Mouse (Mus musculus): ENCODE data around the gene Lrrc26.

Lrrc26 gene

GRCm38 (mm10) chr2:25298046-25298445 is 8.3 kb downstream of the Lrrc26 start:
- DNase-seq (ENCODE audit: low spot score) = no peak

DNA sequence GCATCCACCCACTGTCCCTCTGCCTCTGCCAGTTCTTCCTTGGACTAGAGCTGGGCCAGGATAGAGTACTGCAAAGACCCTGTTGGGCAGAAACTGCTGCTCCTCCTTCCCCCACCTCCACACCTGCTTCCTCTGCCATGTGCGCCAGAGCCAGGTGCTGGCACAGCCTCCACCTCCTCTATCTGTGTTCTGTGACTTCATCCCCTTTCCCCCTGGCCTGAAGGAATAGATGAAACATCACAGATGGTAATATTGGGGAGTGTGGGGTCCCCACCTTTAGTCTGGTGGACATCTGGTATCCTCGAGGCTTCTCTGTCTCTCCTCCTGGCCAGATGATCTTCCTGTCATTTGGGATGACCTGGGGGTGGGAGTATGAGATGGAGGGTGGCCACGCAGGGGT is 13.7 kb downstream of the Lrrc26 start:
- DNase-seq (ENCODE audit: low spot score) = no peak

DNA sequence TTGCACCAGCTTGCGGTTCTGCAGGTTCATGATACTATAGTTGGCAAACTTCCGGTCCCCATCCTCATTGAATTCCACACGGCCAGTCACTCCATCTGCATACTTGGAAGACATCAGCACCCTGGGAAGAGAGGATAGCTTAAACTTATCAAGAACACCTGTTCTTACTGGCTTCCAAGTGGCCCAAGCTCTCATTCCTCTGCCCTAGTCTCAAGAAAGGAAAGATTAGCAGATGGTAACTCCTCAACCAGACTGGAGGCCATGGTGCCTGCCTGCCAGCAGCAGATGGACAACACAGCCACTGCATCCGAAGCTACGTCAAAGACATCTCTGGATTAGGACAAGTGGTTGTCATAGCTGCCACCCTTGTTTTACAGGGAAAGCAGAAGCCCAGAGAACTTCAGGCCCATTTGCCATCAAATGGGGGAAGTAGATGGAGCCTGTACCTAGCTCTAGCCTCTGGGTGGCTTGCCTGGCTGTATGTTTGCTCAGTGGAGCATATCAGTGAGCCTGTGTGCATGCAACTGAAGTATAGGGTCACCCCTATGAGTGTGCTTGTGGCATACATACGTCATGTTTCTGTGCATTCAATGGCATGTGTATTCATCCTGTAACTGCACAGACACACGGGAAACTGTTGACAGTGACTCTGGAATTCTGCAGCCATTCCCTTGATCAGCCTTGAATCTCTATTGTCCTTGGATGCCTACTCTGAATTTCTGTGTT is 14.4 kb downstream of the Lrrc26 start:
- no peak for DNase-seq (ENCODE audit: low spot score)

- peak; percentile 85 for DNase-seq (ENCODE audit: low spot score)
Measured at GRCm38 (mm10) chr2:25304657-25305541, 15.2 kb downstream of the Lrrc26 start.

DNA sequence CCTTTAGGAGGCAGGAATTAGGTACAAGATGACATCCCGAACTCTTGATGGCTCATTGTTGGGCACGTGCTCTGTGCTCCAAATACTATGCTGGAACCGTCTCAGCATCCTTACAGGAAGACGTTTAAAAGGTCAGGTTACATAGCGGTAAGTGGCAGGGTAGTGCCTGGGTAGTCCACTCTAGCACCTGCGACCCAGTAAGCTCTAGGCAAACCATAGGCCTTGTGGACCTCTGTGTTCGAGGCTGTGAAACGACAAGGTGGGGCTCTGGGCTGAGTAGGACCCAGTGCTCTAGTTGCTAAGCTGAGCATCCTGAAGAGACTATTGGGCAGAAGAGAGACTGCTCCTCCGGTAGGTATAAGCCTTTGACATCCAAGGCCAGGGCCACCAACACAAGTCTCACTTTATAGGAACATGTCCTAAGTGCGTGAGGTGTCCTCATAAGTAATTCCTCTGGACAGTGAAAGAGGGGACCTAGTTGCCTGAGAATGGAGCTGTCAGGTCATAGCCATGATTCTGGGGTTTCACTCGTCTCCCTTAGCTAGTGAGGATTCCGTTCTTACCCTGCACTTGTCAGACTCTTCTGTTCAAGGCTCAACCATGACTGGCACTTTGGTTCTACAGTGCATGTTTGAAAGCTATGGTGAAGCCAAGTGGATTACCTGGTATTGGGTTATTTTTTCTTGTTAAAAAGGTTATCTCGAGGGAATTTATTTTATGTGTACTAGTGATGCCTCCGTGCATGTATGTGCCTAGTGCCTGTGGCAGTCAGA is 16.1 kb downstream of the Lrrc26 start:
- DNase-seq (ENCODE audit: low spot score) = no peak

DNA sequence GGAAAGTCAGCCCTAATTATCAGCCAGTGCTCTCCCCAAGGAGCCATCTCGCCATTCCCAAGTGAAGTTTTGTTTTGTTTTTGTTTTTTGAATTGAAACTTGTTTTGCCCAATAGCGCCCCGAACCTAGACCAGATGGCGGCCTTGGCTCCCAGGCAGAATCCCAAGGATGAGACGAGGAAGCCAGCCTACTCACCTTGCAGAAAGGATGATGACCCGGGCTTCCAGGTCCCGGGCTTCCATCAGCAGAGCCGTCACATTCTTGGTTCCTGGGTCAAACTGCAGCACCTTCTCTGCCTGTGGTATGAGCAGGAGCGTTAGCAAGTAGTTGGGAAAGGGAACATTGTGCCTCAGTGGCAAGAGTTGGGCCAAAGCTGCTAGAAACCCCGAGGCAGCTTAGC is 20.5 kb downstream of the Lrrc26 start:
- no peak for DNase-seq (ENCODE audit: low spot score)

DNA sequence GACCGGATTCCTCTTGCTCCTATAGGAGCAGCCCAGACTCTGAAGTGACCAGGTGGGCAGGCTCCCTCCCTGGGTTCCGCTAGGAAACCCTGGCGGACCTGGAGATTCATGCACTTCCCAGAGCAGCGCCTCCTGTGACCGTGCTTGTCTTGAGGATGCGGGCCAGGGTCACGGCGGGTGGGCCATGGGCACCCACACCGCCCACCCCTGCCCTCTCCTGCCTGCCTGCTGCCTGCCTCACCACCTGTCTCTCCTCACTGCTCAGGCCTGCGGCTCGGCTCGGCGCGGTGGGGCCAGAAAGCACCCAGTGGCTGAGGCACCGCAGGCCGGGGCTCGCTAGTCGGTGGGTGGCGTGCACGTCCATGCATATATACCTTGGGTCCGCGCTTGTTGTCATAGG is 21.3 kb downstream of the Lrrc26 start:
- no peak for DNase-seq (ENCODE audit: low spot score)

DNA sequence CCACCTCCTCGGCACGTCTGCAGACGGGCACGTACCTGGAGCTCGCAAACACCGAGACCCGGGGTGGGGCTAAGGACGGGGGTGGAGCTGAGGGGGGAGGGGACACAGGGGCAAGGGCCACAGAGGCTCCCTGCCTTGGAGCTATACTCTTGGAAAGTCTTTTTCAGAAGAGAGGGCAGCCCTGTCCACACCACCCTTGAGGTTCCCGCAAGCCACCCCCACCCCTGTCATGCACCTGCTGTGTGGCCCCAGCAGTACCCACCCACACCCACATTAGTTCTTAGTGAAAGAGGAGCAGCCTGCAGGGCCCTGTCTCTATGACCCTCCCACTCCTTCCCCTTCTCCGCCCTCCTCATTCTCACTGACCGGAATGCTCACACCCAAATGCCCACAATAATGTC is 21.8 kb downstream of the Lrrc26 start:
- no peak for DNase-seq (ENCODE audit: low spot score)

- DNase-seq (ENCODE audit: low spot score) = no peak
Measured at GRCm38 (mm10) chr2:25318119-25318966, 28.6 kb downstream of the Lrrc26 start.

- DNase-seq (ENCODE audit: low spot score) = peak; percentile 86
Measured at GRCm38 (mm10) chr2:25318971-25319773, 29.5 kb downstream of the Lrrc26 start, which contains the start of gene Grin1. Grin1 (minus strand) TSS chr2:25319187.

DNA sequence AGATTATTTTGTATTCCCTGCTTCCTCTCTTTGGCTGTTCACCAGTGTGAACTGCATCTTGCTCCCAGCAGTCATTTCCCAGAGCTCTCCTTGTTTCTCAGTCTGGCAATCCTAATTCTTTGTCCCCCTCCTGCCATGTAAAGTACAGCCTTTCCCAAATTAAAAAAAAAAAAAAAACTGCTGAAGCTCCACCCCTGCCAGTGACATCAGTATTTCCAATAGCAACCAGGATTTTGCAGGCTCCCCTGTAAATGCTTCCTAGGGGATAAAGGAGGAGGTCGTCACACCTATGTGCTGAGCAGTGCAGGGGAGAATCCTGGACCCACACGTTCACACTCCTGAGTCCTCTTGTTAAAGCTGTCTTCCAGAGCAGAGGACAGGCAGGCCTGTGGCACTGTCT is 30.4 kb downstream of the Lrrc26 start:
- no peak for DNase-seq (ENCODE audit: low spot score)

DNA sequence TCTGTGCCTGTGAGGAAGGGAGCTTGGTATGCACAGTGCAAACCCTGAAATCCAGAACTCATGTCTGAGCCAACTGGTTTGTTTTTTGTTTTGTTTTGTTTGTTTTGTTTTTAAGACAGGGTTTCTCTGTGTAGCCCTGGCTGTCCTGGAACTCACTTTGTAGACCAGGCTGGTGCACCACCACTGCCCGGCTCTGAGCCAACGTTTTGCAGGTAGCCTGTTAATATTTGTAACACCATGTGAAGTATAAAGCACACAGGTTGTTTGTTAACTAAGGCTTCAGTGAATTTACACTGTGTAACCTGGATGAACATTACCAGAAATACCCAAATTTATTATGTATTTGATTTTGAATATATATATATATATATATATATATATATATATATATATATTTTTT is 36.3 kb downstream of the Lrrc26 start:
- DNase-seq (ENCODE audit: low spot score) = no peak

DNA sequence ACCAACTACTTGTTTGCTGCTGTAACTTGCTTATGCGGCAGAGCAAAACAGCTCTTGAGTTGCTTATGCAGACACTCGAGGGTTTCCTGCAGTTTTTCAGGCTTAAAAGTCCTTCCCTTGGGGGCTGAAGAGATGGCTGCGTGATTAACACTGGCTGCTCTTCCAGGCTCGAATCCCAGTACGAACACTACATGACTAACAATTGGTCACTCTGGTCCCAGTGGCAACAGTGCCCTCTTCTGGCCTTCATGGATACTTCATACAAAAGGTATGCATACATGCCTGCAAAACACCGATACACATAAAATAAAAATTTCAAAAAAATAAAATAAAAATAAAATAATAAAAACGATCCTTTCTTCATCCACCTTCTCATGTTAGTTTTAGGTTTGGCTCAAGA is 38.7 kb downstream of the Lrrc26 start:
- peak; percentile 77 for DNase-seq (ENCODE audit: low spot score)

GRCm38 (mm10) chr2:25331470-25331869 is 41.8 kb downstream of the Lrrc26 start:
- peak; percentile 12 for DNase-seq (ENCODE audit: low spot score)

DNA sequence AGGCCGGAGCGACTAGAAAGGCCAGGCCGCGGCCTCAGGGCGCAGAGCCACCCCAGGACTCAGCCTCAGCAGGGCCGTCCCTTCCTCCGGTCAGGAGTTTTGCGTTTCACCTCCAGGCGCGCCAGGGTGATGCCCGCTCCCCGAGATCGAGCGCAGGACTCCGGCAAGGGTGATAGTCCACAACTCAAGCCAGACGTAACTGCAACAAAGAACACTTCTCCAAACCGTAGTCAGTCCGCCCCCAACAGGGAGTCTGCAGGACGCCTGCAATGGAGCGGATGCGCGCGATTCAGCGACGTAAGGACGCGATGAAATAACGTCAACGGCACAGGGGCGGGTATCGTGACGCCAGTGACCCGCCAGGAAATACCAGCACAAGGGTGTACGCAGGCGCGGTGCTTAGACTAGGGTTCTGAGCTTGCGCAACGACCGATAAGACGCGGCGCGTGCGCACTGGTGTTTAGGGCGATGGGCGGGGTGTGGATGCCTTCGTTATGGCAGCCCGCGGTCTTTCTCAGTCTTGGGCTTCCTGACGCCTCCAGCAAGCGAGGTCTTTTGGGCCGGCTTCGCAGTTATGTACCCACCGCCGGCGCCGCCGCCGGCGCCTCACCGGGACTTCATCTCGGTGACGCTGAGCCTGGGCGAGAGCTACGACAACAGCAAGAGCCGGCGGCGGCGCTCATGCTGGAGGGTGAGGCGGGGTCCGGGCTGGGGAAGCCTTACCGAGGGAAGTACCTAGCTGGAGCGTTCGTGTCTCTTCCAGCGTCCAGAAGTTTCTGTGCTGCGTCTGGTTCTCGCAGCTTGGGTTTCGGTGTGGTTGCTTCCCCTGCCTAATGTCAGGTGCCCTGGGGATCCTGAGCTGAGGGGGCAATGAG is 42.8 kb downstream of the Lrrc26 start, which contains the start of gene Man1b1:
Man1b1 (plus strand) TSS at position 53 of the 875 bp plus-strand sequence.
- DNase-seq (ENCODE audit: low spot score) = peak; percentile 100

GRCm38 (mm10) chr2:25333569-25333968 is 43.9 kb downstream of the Lrrc26 start:
- no peak for DNase-seq (ENCODE audit: low spot score)

GRCm38 (mm10) chr2:25338303-25338702 is 48.6 kb downstream of the Lrrc26 start:
- no peak for DNase-seq (ENCODE audit: low spot score)

Measured in embryo, embryonic 10 days (tissue).